Mouse (Mus musculus) c-Kit-positive CD71-positive TER-119-positive erythroid progenitor cells, embryonic 14.5 days (primary cell): ENCODE results near the gene Ythdf2.

Source experiments
- DNase-seq: peaks from one replicate; pipeline ENCODE4 v3.0.0-alpha.2; 2013; ENCODE audit warnings: low spot score

Gene Ythdf2

GRCm38 (mm10) chr4:132210325-132210724, 1.8 kb downstream of the Ythdf2 start:
- no peak for DNase-seq

- DNase-seq, result no peak
These were observed 2.8 kb downstream of the Ythdf2 start for GRCm38 (mm10) chr4:132209299-132209698.

GRCm38 (mm10) chr4:132207280-132207679, 4.8 kb downstream of the Ythdf2 start:
- no peak for DNase-seq

GRCm38 (mm10) chr4:132198771-132199170, 13.3 kb downstream of the Ythdf2 start:
- DNase-seq, result no peak

- no peak for DNase-seq
These were observed 13.8 kb downstream of the Ythdf2 start for GRCm38 (mm10) chr4:132198285-132198712.

DNA sequence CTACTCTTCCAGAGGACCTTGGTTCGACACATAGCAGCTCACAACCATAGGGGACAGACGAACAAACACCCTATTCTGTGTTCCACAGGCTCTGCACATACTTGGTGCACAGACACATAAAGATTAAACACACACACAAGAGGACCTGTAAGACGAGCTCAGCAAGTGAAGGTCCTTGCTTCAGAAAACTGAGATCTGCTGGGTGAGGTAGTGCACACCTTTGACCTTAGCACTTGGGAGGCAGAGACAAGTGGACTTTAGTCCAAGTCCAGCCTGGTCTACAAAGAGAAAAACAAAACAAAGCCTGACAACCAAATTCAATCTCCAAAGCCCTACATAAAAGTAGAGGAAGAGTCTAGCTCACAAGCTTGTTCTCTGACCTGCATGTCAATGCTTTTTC, 17.1 kb downstream of the Ythdf2 start:
- DNase-seq, result no peak

DNA sequence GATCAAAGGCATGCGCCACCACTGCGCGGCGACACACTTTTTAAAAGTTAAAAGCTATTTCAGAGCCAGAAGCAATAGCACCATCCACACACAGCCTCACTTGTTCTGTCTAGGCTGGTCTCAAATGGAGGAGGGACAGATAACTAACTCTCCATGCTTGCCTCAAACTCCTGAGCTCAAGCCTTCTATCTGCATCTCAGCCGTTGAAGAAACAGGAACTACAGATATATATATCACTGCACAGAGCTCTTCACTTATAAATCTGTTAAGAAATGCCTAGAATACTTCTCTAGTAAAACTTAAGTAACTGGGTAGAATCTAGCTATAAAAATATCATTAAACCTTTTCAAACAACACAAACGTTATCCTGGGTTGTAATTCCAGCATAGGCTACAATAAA, 17.7 kb downstream of the Ythdf2 start:
- no peak for DNase-seq

DNA sequence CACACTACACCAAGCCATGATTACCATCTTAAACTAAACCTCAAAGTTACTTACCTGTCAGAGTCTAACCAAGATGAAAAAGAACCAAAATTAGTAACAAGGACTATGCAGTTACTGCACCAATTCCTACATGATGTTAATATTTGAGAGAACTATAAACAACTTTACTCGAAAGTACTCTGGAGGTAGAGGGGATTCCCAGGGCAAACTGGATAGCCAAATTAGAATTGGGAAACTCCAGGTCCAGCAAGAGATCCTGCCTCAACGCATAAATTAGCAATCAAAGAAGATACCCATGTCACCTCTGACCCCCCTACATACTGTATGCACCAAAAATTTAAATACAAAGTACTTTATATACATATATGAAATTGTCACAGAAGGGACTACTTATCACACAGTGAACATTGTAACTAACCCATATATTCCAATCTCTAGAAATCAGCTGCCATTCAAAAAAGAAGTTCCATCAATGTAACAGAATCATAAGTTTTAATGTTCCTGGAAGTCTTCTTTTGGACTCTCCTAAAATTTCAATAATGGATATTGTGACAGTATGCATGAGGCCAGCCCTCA, 24.2 kb downstream of the Ythdf2 start:
- no peak for DNase-seq

DNA sequence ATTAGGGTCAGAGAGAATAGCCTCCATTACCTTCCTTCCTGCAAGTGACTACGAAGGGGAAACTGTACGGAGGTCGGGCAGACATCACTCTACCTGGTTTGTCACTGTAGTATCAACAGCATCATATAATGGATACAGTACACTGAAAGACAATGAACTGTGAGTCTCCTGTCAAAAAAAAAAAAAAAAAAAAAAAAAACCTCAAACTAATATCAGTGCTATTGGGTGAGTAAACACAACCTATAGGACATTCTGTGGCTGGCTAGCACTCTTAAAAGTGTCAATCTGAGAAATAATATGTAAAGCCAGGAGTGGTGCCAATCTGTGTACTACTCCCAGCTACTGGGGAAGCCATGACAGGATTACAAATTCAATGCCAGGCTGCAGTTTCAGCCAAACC, 28.9 kb downstream of the Ythdf2 start:
- DNase-seq, result no peak

GRCm38 (mm10) chr4:132181721-132182658, 30.1 kb downstream of the Ythdf2 start:
- no peak for DNase-seq

- DNase-seq, result no peak
These were observed 31.4 kb downstream of the Ythdf2 start for GRCm38 (mm10) chr4:132180710-132181109.

DNA sequence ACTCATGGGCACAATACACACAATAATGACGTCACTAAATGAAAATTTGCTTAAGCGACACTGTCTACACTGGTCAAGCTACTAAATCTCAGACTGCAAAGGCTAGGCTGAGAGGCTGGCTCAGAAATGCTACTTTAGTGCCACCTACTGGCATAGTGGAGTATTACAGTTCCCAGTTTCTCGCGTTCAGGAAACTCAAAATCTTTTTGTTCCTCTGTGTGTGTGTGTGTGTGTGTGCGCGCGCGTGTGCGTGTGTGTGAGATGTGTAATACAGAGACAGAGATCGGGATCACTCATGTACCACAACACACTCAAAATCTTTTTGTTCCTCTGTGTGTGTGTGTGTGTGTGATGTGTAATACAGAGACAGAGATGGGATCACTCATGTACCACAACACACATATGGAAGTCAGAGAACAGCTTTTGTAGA, 33.5 kb downstream of the Ythdf2 start:
- peak; percentile 71 for DNase-seq

GRCm38 (mm10) chr4:132176474-132176873, 35.6 kb downstream of the Ythdf2 start:
- no peak for DNase-seq

DNA sequence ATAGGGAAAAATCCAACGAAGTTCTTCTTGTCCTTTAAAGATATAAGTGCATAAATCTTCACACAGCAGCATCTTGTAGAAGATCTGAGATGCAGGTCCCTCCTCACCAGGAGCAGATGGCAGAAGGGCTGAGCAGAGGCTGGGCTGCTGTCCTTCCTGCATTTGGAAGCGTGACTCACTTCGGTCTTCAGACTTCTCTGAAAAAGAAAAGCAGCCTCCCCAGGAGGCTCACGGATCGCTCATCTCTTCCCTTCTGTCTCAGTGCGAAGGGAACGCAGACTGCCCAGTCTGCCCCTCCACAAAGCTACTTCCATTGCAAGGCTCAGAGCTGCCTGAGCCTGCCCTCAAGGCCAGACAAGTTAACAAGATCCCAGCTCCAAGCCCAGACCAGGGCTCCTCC, 41.2 kb downstream of the Ythdf2 start:
- no peak for DNase-seq

DNA sequence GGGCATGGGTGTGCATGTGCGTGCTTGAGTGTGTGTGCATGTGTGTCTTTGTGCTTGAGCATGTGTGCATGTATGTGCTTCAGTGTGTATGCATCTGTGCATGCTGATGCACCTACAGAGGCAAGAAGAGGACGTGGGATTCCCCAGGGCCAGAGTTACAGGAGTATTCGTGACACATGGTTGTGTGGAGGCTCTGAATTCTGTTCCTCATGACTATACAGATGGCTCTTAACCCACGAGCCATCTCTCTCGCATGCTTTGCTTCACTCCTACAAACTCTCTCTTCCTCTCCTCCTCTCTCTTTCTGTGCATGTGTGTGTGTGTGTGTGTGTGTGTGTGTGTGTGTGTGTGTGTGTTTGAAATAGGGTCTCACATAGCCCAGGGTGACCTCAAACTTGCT, 42.3 kb downstream of the Ythdf2 start:
- DNase-seq, result no peak

- DNase-seq, result no peak
These were observed 42.8 kb downstream of the Ythdf2 start for GRCm38 (mm10) chr4:132169271-132169670.

DNA sequence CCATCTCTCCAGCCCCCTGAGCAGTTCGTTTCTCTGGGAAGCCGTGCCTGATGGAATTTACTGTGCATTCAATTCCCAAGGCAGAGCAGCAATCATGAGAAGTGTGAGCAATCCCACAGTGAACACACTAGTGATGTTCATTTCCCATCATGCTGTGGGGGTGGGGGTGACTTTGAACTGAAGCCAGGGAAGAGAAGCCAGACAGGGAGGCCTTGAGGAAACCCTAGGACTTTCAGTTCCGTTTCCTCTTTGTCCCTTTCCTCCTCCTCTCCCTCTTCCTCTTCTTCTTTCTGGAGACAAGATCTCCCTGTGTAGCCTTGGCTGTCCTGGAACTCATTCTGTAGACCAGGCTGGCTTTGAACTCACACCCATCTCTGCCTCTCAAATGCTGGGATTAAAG, 44.7 kb downstream of the Ythdf2 start:
- DNase-seq, result no peak

DNA sequence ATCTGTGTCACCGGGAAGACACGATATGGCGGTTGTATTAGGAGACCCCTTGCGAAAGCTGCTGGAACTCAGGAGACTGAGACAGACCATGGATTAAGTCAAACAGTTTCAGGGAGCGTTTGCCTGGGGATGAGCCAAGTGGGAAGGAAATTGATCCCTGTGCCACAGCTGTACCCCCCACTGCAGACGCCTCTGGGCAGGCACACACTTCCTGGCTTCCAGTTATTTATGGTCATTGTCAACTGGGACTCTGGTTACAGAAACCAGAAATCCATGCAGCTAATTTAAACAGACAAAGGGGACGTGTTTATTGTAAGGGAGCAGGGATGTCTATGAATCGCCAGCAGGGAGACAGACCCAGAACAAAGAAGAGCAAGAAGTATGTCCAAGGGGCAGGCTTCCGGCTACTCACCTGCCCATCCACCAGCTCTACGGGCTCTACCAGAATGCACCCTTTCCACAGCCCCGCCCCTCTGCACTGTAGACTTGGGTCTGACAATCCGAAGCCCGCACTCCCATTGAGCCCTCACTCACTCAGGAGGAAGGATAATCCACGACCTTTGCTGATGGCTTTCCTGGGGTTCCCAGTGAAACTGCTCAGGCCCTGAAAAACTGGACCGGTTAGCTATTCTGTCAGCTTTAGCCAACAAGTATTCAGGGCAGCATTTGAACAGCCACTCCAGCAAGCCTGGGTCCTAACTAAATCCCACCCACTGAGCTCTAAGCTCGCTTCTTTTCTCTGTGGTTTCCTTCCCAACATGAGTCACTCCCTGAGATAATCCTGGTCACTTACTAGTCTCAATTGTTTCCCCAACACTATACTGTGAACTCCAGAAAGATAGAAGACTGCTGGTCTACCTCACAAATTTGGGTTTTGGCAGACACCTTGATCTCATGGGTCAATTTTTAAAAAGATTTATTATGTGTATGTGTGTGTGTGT, 45.5 kb downstream of the Ythdf2 start:
- DNase-seq, result no peak

DNA sequence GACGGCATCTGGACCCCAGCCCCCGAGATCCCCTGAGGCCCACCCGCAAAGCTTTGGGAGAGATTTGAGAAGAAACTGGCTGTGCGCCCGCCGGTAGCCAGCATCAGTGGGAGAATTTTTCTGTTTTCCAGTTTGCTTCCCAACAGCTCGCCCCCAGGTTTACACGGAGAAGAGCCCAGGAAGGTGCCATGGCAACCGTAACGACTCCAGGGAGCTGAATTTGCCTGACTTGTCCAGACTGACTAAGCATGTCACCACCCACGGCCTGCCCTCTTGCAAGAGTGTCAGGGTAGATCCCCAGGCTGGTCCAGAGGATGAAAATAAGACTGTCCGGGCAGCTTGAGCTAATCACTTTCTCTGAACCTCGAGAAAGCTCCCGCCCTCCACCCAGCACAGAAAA, 46.4 kb downstream of the Ythdf2 start:
- DNase-seq, result no peak

DNA sequence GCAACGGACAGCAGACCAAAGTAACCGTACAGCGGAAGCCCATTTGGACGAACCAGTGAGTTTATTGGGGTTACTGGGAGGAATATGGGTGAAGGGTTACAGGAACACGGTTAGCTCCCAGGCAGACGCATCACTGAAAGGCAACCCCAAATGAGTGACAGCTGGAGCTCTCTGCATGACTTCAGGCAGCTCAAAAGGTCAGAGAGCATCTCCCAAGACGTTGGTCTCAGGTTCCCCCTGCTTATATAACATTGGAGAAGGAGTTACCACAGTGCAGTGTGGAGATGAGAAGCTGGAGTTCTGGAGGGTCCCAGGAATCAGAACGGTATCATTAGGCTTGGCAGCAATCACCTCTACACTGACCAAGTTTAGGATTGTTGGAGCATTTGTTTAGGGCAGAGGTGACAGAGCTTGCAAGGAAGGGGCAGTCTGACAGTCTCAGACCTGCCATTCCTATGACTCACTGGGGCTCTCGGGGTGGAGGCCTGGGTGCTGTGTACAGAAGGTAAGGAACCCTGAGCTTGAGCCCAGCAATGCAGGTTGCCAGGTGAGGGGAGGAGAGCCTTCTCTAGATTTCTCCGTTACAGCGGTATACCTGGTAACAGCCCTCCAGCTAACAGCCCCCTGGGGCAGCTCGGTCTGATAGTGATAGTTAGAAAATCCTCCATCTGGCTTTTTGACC, 55.0 kb downstream of the Ythdf2 start:
- DNase-seq, result no peak

DNA sequence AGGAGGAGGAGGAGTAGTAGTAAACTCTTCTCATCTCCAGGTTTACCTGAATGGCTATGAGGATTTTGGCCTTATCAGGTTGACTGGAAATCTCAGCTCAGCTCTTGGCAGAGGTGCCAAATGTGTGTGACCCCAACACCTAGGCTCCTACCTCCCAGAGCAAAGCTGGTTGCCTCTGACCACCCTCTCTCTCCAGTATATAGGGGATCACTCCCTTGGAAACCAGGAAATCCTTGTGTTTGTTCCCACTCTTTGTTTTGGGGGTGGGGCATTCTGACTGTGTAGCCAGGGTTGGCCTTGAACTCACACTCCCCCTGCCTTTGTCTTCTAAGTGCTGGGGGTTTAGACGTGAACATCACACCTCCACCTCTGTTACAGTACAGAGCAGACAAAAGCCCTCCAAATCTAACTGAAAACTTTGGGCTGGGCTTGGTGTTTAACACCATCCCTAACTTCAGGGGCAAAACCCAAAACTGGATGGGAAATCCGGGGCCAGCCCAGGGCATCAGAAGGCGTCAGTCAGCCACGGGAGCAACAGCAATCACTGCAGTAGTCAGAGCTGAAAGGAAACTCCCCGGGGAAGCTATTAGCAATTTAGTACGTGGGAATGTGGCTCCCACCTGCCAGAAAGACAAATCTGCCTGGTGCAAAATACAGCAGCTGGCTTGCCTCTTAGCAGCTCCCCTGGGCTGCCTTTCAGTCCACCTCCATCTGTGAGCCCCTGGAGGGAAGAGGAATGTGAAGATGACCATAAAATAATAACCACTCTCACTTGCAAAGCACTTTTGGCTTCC, 57.0 kb downstream of the Ythdf2 start:
- DNase-seq, result no peak
